Mouse (Mus musculus) midbrain, embryonic 16.5 days (tissue): Measurements from ENCODE around the gene Hjurp. TPM values are rescaled to one million over a fixed set of nuclear protein-coding genes. Genes with fewer than 3 reads are reported as not detected.

Experiments
- ATAC-seq: fragments of 200-750 bp; cut with Nextera tagmentation; 2 replicates; pipeline ENCODE4 v1.8.0; 2017; ENCODE audit warnings: moderate TSS enrichment
- H3K27ac ChIP-seq: fragments of 300-500 bp; sonication (generic); 2 replicates; pipeline ENCODE4 v1.5.1; 2014; ENCODE audit warnings: mild to moderate bottlenecking, low read length, mixed read lengths
- H3K27me3 ChIP-seq: fragments of 300-500 bp; sonication (generic); 2 replicates; pipeline ENCODE4 v1.6.1; 2014; ENCODE audit warnings: low read depth, low read length, mixed read lengths; ENCODE audit not compliant: control insufficient read depth, insufficient read depth
- H3K36me3 ChIP-seq: fragments of 300-500 bp; sonication (generic); 2 replicates; pipeline ENCODE4 v1.6.1; 2014; ENCODE audit warnings: mild to moderate bottlenecking, low read length, moderate library complexity, mixed read lengths; ENCODE audit not compliant: control insufficient read depth, insufficient read depth
- H3K4me1 ChIP-seq: fragments of 300-500 bp; sonication (generic); 2 replicates; pipeline ENCODE4 v1.6.1; 2014; ENCODE audit warnings: mild to moderate bottlenecking, low read length, mixed read lengths; ENCODE audit not compliant: control insufficient read depth, insufficient read depth
- H3K4me2 ChIP-seq: fragments of 300-500 bp; sonication (generic); 2 replicates; pipeline ENCODE4 v1.6.1; 2014; ENCODE audit warnings: mild to moderate bottlenecking, low read length, mixed read lengths
- H3K4me3 ChIP-seq: fragments of 300-500 bp; sonication (generic); 2 replicates; pipeline ENCODE4 v1.5.1; 2014; ENCODE audit warnings: low read depth, mild to moderate bottlenecking, low read length, moderate library complexity, mixed read lengths
- H3K9ac ChIP-seq: fragments of 300-500 bp; sonication (generic); 2 replicates; pipeline ENCODE4 v1.6.1; 2014; ENCODE audit warnings: low read depth, low read length, mixed read lengths
- H3K9me3 ChIP-seq: fragments of 300-500 bp; sonication (generic); replicated peaks from 2 replicates; pipeline ENCODE4 v1.6.1; 2014; ENCODE audit warnings: mild to moderate bottlenecking, low read length, mixed read lengths; ENCODE audit not compliant: control insufficient read depth, poor library complexity, severe bottlenecking
- WGBS: fragments of 180-500 bp; shearing (Covaris S2); extraction: QIAGEN DNeasy Blood & Tissue Kit; methylation state at CpG from one replicate; pipeline ENCODE4 v1.1.7; 2014; 5-methylcytosine and 5-hydroxymethylcytosine counted together
- polyA plus RNA-seq: library from polyadenylated mRNA; unstranded; fragments of >200 nt; fragmentation: Nextera tagmentation; extraction: Ambion mirVana; gene quantifications from 2 replicates; pipeline ENCODE4 v1.2.1, GENCODE M21; 2015

The Hjurp gene
- polyA plus RNA-seq, 1 experiment from 2014 or later, result 77.3 TPM

DNA sequence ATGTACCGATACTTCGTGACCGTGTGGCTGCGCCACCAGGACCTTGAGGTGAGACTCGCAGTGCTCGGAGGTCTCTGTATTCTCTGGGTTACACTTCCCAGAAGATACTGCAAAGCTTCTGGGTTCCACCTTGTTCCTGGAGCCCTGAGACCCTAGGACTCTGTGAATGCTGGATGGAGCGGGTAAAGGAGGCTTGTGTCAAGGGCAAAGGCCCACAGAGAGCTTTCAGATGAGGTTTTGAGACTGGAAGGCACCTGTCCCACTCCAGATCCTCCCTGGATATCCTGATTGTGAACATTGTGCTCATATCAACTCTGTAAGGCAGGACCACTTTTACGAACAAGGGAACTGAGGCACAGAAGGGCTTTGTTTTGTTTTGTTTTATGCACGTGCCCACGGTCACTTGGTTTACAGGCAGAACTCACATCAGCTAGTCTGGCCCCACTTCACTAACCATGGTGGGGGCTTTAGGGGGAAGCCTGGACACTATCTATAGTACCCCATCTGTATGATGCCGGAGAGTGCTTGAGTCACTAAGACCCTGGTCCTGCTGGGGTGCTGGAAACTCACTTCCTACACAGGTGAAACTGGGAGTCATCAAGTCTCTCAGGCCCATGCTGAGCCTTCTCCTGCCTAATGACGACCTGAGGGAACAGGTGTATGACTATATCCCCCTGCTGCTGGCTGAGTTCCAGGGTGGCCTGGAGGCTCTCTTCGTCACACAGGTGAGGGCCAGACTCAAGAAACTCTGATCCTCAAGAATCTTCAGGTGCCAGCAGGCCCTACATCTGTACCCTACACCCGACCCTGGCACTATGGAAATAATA is 43.8 kb downstream of the Hjurp start:
- WGBS, result 67% methylated on average over 14 of the region's 14 CpGs
- H3K9ac ChIP-seq, result no peak overlapping the region
- H3K4me2 ChIP-seq, result no peak overlapping the region
- H3K36me3 ChIP-seq, result no peaks in the 10 kb centered on the region
- no peak for ATAC-seq
- peaks cover 97% of the 10 kb centered on the region for H3K9me3 ChIP-seq
- H3K27me3 ChIP-seq, result no peaks in the 10 kb centered on the region
- no peak overlapping the region for H3K27ac ChIP-seq
- no peak overlapping the region for H3K4me3 ChIP-seq
- H3K4me1 ChIP-seq, result no peaks in the 10 kb centered on the region

DNA sequence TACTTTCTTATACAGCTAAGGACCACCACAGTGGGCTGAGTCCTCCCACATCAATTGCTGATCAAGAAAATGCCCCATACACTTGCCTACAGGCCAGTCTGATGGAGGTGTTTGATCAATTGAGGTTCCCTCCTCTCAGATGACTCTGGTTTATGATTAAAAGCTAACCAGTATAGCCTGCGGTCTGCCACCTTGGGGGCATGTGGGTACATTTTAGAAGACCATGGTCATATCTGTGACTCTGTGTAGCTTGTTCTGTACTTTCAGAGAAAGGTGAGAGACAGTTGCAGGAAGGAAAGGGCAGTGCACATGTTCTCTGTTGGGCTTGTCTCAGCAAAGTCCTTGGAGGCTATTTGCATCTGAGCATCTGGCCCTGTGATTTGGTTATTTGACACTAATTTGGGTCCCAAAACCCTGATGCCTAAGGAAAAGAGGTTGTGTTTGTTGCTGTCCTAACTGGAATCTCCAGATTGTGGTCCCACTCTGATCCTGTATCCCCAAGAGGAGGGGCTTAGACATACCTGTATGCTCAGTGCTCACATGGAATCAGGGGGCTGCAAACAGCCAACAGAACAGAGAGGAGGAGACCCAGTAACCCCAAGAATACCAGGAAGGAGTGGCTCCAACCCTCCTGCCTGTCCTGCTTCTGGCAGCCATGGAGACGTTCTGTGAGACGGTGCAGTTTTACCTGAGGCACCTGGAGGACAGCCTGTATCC is 44.6 kb downstream of the Hjurp start:
- WGBS, result 55% methylated on average over 3 of the region's 3 CpGs
- no peak overlapping the region for H3K27ac ChIP-seq
- no peak overlapping the region for H3K9ac ChIP-seq
- ATAC-seq, result no peak
- no peaks in the 10 kb centered on the region for H3K36me3 ChIP-seq
- H3K9me3 ChIP-seq, result peaks cover 97% of the 10 kb centered on the region
- no peak overlapping the region for H3K4me3 ChIP-seq
- H3K4me1 ChIP-seq, result no peaks in the 10 kb centered on the region
- no peak overlapping the region for H3K4me2 ChIP-seq
- no peaks in the 10 kb centered on the region for H3K27me3 ChIP-seq

DNA sequence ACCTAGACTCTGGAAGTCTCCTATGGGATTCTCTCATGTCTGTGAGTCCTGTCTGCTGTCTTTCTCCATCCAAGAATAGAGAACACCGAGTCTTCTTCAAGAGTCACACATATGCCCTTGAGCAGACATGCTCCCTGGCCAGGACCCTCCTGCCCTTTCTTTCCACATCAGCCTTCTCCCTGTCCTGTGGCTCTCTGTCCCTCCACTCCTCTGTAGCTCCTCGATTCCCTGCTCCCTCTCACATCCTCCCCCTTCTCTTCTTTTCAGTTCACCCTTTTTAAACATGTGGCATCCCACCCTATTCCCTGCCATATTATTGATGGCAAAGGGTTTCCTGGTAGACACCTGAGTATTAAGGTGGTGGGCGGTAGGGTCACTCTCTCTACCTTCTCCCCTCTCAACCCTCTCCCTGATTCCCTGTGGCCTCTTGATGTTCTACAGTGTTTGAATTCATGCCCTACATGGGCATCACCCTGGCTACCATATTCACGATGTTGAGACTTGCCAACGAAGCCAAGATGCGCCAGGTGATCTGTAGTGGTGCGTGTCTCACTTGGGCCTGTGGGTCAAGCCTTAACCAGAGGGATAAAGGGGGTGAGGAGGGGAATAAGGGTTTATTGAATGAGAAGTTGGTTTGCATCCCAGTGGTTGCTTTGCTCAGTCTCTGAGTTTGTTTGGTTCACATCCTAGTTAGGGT is 45.5 kb downstream of the Hjurp start:
- Histone ChIP-seq H3K9ac (no peak overlapping the region), H3K4me2 (no peak overlapping the region), H3K27ac (no peak overlapping the region), H3K27me3 (no peaks in the 10 kb centered on the region), H3K36me3 (no peaks in the 10 kb centered on the region), H3K4me3 (no peak overlapping the region), H3K9me3 (peaks cover 97% of the 10 kb centered on the region), H3K4me1 (no peaks in the 10 kb centered on the region)
- 69% methylated on average over 7 of the region's 7 CpGs for WGBS
- ATAC-seq, result no peak

DNA sequence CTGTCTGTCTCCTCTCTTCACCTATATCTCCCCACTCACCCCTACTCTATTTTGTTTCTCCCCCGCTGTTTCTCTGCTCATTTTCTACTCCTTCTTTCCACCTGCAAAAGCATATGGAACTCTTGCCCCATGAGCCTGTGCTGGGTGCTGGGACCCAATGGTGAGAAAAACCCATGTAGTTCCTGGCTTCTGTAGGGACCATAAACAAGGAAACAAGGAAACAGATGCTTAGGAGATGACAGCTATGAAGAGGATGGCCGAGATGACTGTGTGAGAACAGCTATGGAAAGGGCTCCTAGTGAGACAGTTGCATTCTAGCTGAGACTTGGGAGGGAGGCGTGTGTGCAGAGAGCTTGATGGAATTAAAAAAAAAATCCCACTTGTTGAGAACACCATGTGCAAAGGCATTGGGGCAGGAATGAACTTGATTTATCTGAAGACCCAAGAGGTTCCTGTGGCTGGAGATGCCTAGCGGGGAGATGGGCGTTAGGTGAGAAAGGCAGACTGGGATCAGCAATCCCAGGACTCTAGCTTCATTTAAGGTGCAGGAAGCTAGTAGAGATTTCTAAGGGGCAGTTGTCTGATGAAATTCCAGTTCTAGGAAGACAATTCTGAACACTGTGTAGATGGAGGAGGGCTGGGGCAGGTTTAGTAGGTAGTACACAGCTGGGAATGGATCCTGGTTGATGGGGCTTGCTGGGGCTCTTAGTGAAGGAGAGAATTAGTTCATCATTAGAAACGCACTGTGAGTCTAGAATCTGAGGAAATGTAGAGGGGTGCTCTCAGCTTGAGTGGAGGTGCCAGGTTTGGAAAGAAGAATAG is 46.2 kb downstream of the Hjurp start:
- 76% methylated on average over 6 of the region's 6 CpGs for WGBS
- H3K36me3 ChIP-seq, result no peaks in the 10 kb centered on the region
- no peak for ATAC-seq
- peaks cover 99% of the 10 kb centered on the region for H3K9me3 ChIP-seq
- H3K4me3 ChIP-seq, result no peak overlapping the region
- no peaks in the 10 kb centered on the region for H3K27me3 ChIP-seq
- no peak overlapping the region for H3K27ac ChIP-seq
- no peak overlapping the region for H3K9ac ChIP-seq
- no peaks in the 10 kb centered on the region for H3K4me1 ChIP-seq
- no peak overlapping the region for H3K4me2 ChIP-seq

DNA sequence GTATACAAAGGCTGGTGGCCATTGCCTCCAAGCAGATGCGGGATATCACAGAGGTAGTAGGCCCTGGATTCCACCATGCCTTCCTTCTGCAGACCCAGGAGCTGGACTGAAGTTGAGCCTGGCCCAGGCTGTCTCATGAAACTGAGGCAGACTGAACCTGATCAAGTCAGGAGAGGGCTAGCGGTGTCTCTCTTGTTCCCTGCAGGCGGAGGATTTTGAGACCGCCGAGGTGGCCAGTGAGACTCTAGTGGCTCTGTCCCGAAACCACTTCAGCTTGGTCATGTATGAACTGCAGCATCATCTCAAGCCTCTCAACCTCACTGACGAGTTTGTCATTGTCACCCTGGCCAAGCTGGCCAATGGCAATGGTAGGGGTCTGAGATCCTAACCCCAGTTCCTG is 47.0 kb downstream of the Hjurp start:
- H3K27me3 ChIP-seq, result no peaks in the 10 kb centered on the region
- no peak overlapping the region for H3K4me2 ChIP-seq
- no peak overlapping the region for H3K4me3 ChIP-seq
- no peak overlapping the region for H3K27ac ChIP-seq
- peaks cover 100% of the 10 kb centered on the region for H3K9me3 ChIP-seq
- no peaks in the 10 kb centered on the region for H3K4me1 ChIP-seq
- no peak overlapping the region for H3K9ac ChIP-seq
- 75% methylated on average over 7 of the region's 7 CpGs for WGBS
- H3K36me3 ChIP-seq, result no peaks in the 10 kb centered on the region
- ATAC-seq, result no peak

DNA sequence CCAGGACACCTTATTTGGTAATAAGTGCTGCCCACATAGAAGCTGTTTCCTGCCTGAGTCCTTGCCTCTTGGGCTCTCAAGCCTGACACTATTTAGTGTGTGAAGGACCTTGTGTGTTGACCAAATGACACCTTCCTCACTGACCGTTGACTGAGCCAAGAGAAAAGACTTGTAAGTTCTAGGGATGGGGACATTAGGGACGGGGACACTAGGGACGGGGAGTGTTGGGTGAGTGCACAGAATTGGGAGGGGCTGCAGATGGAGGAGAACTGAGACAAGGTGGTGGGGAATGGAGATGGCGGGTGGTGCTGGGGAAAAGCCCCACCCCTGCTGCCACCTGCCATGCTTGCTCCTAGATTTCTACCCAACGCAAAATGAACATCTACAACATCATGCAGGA is 47.4 kb downstream of the Hjurp start:
- Histone ChIP-seq H3K36me3 (no peaks in the 10 kb centered on the region), H3K27ac (no peak overlapping the region), H3K9me3 (peaks cover 97% of the 10 kb centered on the region), H3K4me3 (no peak overlapping the region), H3K9ac (no peak overlapping the region), H3K4me2 (no peak overlapping the region), H3K27me3 (no peaks in the 10 kb centered on the region), H3K4me1 (no peaks in the 10 kb centered on the region)
- no peak for ATAC-seq
- WGBS, result 87% methylated on average over 5 of the region's 5 CpGs

DNA sequence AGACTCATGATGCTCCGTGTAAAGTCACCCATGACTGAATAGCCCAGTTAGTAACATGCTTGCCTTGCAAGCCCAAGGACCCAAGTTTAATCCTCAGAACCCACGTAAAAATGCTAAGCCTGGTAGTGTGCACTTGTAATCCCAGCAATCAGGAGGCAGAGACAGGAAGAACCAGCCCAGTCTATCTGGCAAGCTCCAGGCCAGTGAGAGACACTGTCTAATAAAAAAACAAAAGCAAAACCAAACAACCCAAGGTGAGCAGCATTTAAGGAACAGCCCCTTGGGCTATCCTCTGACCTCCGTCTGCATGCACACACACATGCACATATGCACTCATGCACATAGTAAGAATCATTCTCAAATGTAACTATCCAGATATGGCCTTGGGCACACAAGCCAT is 47.9 kb downstream of the Hjurp start:
- Histone ChIP-seq H3K27ac (no peak overlapping the region), H3K27me3 (no peaks in the 10 kb centered on the region), H3K36me3 (no peaks in the 10 kb centered on the region), H3K4me1 (no peaks in the 10 kb centered on the region), H3K4me2 (no peak overlapping the region), H3K9me3 (peaks cover 93% of the 10 kb centered on the region), H3K4me3 (no peak overlapping the region), H3K9ac (no peak overlapping the region)
- 81% methylated on average over 3 of the region's 3 CpGs for WGBS
- no peak for ATAC-seq

DNA sequence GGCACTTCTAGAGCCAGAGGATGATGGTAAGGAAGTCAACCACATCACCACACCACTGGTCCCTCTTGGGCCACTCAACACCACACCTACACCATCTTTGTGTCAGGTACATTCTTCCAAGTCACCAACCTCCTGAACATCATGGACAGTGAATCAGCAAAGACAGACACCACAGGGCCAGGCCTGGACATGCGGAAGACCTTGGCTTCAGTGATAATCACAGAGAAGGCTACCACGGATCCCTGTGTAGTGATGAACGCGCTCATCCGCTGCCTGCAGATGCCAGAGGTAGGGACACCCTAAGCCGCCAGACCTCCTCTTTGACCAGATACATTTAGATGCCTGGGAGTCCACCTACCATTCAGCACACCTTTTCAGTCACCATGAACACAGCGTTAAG is 49.3 kb downstream of the Hjurp start:
- no peak overlapping the region for H3K9ac ChIP-seq
- no peak overlapping the region for H3K27ac ChIP-seq
- no peak for ATAC-seq
- no peak overlapping the region for H3K4me3 ChIP-seq
- no peaks in the 10 kb centered on the region for H3K36me3 ChIP-seq
- 70% methylated on average over 7 of the region's 7 CpGs for WGBS
- no peak overlapping the region for H3K4me2 ChIP-seq
- no peaks in the 10 kb centered on the region for H3K4me1 ChIP-seq
- peaks cover 79% of the 10 kb centered on the region for H3K9me3 ChIP-seq
- H3K27me3 ChIP-seq, result no peaks in the 10 kb centered on the region
